In genomic region chr16:48404009-48404408, GRCm38 (mm10) we compare ENCODE assay signal across 24 mouse cellular contexts. TPM values are rescaled to one million over a fixed set of nuclear protein-coding genes. Genes with fewer than 3 reads are reported as not detected.
"Had no signal": no experiment of that assay in that cellular context is flagged by ENCODE, and none has a peak within 500 bp of the region (broad histone marks: within the 10 kb centered on the region; RNA-seq: fewer than 3 reads in every experiment).

No protein-coding gene starts in this region.

- H3K36me3 ChIP-seq: neural tube, embryonic 12.5 days; neural tube, embryonic 13.5 days; neural tube, embryonic 15.5 days; stomach, embryonic 15.5 days had no signal

- DNase-seq: retina, postnatal 1 day; right cerebral cortex, adult 18-20 months; right cerebral cortex, postnatal 14 days; right cerebral cortex, postnatal 25 days; right cerebral cortex, postnatal 4 days; spleen, adult 18-20 months; thymus, adult 18-20 months; thymus, adult 2 months; thymus, postnatal 14 days; thymus, postnatal 25 days; thymus, postnatal 36 days; thymus, postnatal 4 days had no signal

- H3K9me3 ChIP-seq: neural tube, embryonic 12.5 days; neural tube, embryonic 13.5 days; neural tube, embryonic 15.5 days; stomach, embryonic 15.5 days had no signal

- H3K27ac ChIP-seq: neural tube, embryonic 12.5 days; neural tube, embryonic 13.5 days; neural tube, embryonic 15.5 days; stomach, embryonic 15.5 days; stomach, postnatal 0 days had no signal

- H3K9ac ChIP-seq: neural tube, embryonic 12.5 days; neural tube, embryonic 13.5 days; neural tube, embryonic 15.5 days; stomach, embryonic 15.5 days had no signal

- H3K4me2 ChIP-seq: neural tube, embryonic 12.5 days; neural tube, embryonic 13.5 days; neural tube, embryonic 15.5 days; stomach, embryonic 15.5 days had no signal

- H3K4me3 ChIP-seq: neural tube, embryonic 12.5 days; neural tube, embryonic 13.5 days; neural tube, embryonic 15.5 days; stomach, embryonic 15.5 days had no signal

- H3K27me3 ChIP-seq: neural tube, embryonic 12.5 days; neural tube, embryonic 13.5 days; neural tube, embryonic 15.5 days; stomach, embryonic 15.5 days had no signal

- H3K4me1 ChIP-seq: neural tube, embryonic 12.5 days; stomach, embryonic 15.5 days had no signal

RNA-seq across cellular contexts. Expression of gene Gm5485, which starts 8.2 kb away (rescaled TPM):
- total RNA-seq: neutrophil, adult 5-6 weeks had no signal
- polyA plus RNA-seq: neural tube, embryonic 12.5 days; neural tube, embryonic 13.5 days; neural tube, embryonic 14.5 days; neural tube, embryonic 15.5 days; spleen, adult 2 months; stomach, embryonic 14.5 days; testis, adult 2 months; thymus, adult 2 months; thymus, postnatal 0 days; urinary bladder, adult 2 months had no signal

RNA-seq across cellular contexts. Expression of gene Morc1, which starts 27.0 kb away (rescaled TPM):
- total RNA-seq: neutrophil, adult 5-6 weeks had no signal
- polyA plus RNA-seq: spleen, adult 2 months had no signal
